Mouse (Mus musculus) embryonic facial prominence, embryonic 15.5 days (tissue): ENCODE results near the gene Rtn4r. TPM values are rescaled to one million over a fixed set of nuclear protein-coding genes. Genes with fewer than 3 reads are reported as not detected.

Experiments
- ATAC-seq: fragments of 200-750 bp; cut with Nextera tagmentation; 2 replicates; pipeline ENCODE4 v1.8.0; 2017; ENCODE audit warnings: low read depth, moderate TSS enrichment; ENCODE audit not compliant: insufficient number of reproducible peaks, low FRiP score, low TSS enrichment
- H3K27ac ChIP-seq: fragments of 300-500 bp; sonication (generic); replicated peaks from 2 replicates; pipeline ENCODE4 v1.5.1; 2015; ENCODE audit warnings: mild to moderate bottlenecking, inconsistent platforms
- H3K27me3 ChIP-seq: fragments of 300-500 bp; sonication (generic); 2 replicates; pipeline ENCODE4 v1.6.1; 2015; ENCODE audit warnings: inconsistent platforms
- H3K36me3 ChIP-seq: fragments of 300-500 bp; sonication (generic); 2 replicates; pipeline ENCODE4 v1.6.1; 2015; ENCODE audit warnings: mild to moderate bottlenecking, inconsistent platforms
- H3K4me1 ChIP-seq: fragments of 300-500 bp; sonication (generic); 2 replicates; pipeline ENCODE4 v1.6.1; 2015; ENCODE audit warnings: inconsistent platforms
- H3K4me2 ChIP-seq: fragments of 300-500 bp; sonication (generic); replicated peaks from 2 replicates; pipeline ENCODE4 v1.6.1; 2015; ENCODE audit warnings: mild to moderate bottlenecking, inconsistent platforms
- H3K4me3 ChIP-seq: fragments of 300-500 bp; sonication (generic); replicated peaks from 2 replicates; pipeline ENCODE4 v1.5.1; 2015; ENCODE audit warnings: mild to moderate bottlenecking, inconsistent platforms
- H3K9ac ChIP-seq: fragments of 300-500 bp; sonication (generic); 2 replicates; pipeline ENCODE4 v1.6.1; 2015; ENCODE audit warnings: inconsistent platforms
- H3K9me3 ChIP-seq: fragments of 300-500 bp; sonication (generic); replicated peaks from 2 replicates; pipeline ENCODE4 v1.6.1; 2016; ENCODE audit warnings: inconsistent platforms
- WGBS: fragments of 180-500 bp; shearing (Covaris S2); methylation state at CpG from one replicate; pipeline ENCODE4 v1.1.7; 2015; 5-methylcytosine and 5-hydroxymethylcytosine counted together
- polyA plus RNA-seq: library from polyadenylated mRNA; unstranded; fragments of >200 nt; fragmentation: Nextera tagmentation; extraction: Ambion mirVana; gene quantifications from 2 replicates; pipeline ENCODE4 v1.2.1, GENCODE M21; 2015

The Rtn4r gene
- polyA plus RNA-seq, result 7.4 and 7.9 TPM in 2 replicates

DNA sequence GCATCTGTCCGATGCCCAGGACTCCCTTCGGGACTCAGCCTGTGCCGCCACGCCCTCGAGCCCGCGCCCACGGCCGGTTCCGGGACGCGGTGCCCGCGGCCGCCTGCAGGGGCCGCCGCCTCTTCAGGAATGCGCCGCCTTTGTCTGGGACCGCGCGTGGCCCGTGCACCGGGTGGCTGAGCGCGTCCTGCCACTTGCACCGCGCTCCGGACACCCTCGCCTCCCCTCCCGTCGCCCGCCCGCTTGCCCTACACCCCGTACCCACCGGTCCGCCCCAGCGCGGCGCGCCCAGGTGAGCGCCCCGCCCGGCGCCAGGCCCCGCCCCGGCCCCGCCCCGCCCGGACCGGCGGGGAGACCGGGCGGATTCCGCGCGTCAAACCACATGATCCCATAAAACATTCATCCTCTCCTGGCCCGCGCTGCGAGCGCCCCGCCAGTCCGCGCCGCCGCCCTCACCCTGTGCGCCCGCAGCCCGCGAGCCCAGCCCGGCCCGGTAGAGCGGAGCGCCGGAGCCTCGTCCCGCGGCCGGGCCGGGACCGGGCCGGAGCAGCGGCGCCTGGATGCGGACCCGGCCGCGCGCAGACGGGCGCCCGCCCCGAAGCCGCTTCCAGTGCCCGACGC, at the start of gene Rtn4r:
Gene Rtn4r (plus strand): TSS at position 402 of the 621 bp plus-strand sequence.
- WGBS, result under 1% methylated on average over 82 of the region's 96 CpGs
- H3K9ac ChIP-seq, result peak within 1 kb of the TSS; percentile 31
- no peaks in the 10 kb centered on the region for H3K9me3 ChIP-seq
- peaks cover 33% of the 10 kb centered on the region for H3K27me3 ChIP-seq
- no peaks in the 10 kb centered on the region for H3K36me3 ChIP-seq
- H3K4me1 ChIP-seq, result peaks cover 34% of the 10 kb centered on the region
- H3K4me3 ChIP-seq, result peak within 1 kb of the TSS; percentile 57
- peak; percentile 75 for ATAC-seq
- H3K27ac ChIP-seq, result no peak within 1 kb of the TSS
- H3K4me2 ChIP-seq, result peak within 1 kb of the TSS; percentile 98

DNA sequence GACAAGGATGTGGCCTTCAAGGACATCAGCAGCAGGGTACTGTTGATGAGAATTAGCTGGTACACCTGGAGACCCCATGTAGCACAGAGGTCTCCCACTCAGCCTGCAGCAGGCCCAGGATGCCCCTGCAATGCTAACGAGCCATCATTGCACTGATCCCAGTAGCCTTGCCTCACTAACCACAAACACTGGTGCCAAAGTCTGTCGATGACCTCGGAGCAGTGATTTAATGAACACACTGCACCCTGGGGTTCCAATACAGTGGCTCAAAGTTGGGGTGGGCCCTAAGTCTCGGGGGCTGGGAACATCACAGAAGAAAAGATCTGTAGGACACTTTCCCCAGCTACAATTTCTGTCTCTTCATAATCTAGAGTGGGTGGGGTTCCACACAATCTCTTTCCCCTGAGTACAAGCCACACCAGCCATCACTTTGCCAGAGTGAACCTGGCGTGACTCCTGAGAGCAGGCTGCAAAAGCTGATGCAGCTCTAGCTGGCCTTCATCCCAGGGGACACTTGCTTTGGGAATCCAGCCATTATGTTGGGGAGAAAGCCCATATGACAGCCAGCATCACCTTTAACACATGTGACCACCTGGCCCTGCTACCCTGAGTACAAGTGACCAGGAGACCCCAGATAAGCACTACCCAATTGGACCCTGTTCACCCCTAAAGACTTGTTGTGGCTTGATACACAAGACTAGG, 49.0 kb upstream of the Rtn4r start:
- Histone ChIP-seq H3K9me3 (no peaks in the 10 kb centered on the region), H3K4me1 (no peaks in the 10 kb centered on the region), H3K27me3 (no peaks in the 10 kb centered on the region), H3K9ac (no peak overlapping the region), H3K27ac (no peak overlapping the region), H3K4me2 (no peak overlapping the region), H3K36me3 (no peaks in the 10 kb centered on the region), H3K4me3 (no peak overlapping the region)
- no peak for ATAC-seq
- WGBS, result 85% methylated on average over 5 of the region's 5 CpGs

DNA sequence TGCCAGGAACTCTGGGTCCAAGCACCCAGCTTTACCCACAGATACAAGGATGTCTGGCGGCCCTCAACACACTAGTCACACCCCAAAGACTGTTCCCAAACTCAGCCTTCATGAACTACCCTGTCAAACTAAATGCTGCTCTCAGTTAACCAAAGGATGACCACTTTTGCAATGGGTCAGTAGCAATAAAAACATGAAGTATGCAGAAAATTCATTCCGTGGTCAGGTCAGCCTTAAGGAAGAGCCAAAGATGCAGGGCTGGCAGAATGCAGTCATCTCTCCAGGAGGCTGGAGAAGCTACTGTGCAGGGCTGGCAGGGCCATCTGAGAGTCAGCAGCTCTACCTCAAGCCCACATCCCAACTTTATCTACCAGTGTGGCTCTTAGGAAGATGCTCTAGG, 48.1 kb upstream of the Rtn4r start:
- no peak overlapping the region for H3K4me3 ChIP-seq
- no peaks in the 10 kb centered on the region for H3K36me3 ChIP-seq
- no peaks in the 10 kb centered on the region for H3K27me3 ChIP-seq
- no peaks in the 10 kb centered on the region for H3K9me3 ChIP-seq
- H3K4me1 ChIP-seq, result 0 out of 2 replicates have a peak, but pooled peaks cover 4% of the 10 kb centered on the region
- H3K4me2 ChIP-seq, result no peak overlapping the region
- no peak for ATAC-seq
- no peak overlapping the region for H3K9ac ChIP-seq
- H3K27ac ChIP-seq, result no peak overlapping the region
- 89% methylated on average over 2 of the region's 2 CpGs for WGBS

DNA sequence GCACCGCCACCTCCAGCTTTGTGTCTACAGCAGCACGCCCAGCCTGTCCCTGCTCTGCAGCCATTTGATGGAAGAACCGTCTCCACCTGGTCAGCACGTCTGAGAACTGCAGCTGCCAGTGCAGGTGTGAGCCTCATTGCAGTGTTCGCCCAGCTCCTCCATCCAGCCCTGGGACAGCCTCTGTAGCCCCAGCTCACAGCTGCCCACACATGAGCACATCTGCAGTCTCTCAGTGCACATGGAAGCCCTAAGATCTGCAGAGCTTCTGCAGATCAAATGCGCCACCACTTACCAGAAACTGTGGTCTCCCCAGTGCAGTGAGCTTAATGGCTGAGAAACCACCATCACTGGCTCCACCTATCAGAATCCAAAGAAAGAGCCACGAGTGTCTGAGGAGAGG, 47.3 kb upstream of the Rtn4r start:
- Histone ChIP-seq H3K4me1 (0 out of 2 replicates have a peak, but pooled peaks cover 4% of the 10 kb centered on the region), H3K9ac (no peak overlapping the region), H3K4me3 (no peak overlapping the region), H3K36me3 (no peaks in the 10 kb centered on the region), H3K27ac (no peak overlapping the region), H3K9me3 (no peaks in the 10 kb centered on the region), H3K27me3 (no peaks in the 10 kb centered on the region), H3K4me2 (no peak overlapping the region)
- WGBS, result 78% methylated on average over 7 of the region's 7 CpGs
- no peak for ATAC-seq

DNA sequence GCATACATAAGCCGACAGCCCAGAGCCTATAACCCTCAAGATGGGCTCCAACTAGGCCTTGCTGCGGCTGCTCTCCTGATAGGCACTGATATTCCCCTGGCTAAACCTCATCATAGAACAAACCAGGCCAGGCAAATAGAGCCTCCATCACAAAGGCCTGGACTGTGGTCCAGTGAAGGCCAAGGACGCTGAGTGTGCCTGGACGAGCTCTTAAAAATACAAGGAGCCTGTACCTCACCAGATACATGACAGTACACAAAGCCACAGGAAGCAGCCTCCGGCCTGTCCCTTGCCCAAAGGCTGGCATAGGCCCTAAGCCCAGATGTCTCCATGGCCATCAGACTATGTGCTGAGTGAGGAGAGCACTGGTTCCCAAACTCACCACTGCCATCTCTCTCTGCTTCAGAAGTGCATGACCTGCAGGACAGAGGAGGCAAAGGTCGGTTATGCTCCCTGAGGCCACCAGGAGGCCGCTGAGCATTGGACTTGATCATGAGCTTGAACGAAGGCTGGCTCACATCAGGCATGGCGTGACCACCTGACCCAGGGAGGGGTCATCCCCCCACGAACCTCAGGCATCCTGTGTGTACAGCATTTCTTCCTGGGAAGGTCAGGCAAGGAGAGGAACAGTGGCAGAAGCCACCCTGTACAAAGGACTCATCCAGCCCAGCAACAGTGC, 46.2 kb upstream of the Rtn4r start:
- no peak overlapping the region for H3K9ac ChIP-seq
- WGBS, result 83% methylated on average over 10 of the region's 10 CpGs

DNA sequence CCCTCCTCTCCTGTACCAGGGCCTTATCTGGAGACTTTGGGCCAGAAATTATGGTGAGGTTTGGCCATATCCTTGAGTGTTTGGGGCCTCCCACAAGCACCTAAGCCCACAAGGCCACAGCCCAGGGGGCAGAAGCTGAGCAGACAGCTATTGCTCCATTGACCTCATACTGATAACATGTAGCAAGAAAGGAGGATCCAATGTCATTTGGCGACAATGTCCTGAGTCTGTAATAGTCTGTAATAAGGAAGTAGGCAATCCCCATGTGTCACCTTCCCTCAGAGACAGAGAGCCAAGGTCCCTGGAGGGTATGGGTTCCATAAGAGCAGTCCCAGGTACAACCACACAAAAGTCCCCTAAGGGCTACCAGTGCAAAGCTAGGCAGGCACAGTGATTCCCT, 45.2 kb upstream of the Rtn4r start:
- Histone ChIP-seq H3K9ac (no peak overlapping the region), H3K27me3 (0 out of 2 replicates have a peak, but pooled peaks cover 2% of the 10 kb centered on the region), H3K4me3 (no peak overlapping the region), H3K4me1 (0 out of 2 replicates have a peak, but pooled peaks cover 4% of the 10 kb centered on the region), H3K9me3 (no peaks in the 10 kb centered on the region), H3K36me3 (no peaks in the 10 kb centered on the region), H3K27ac (no peak overlapping the region), H3K4me2 (no peak overlapping the region)
- 82% methylated on average over 1 of the region's 1 CpGs for WGBS
- ATAC-seq, result no peak

More for the DNA sequence above, 46.2 kb upstream of the Rtn4r start:
- no peak for ATAC-seq
- Histone ChIP-seq H3K4me2 (no peak overlapping the region), H3K27me3 (no peaks in the 10 kb centered on the region), H3K4me3 (no peak overlapping the region), H3K27ac (no peak overlapping the region), H3K9me3 (no peaks in the 10 kb centered on the region), H3K36me3 (no peaks in the 10 kb centered on the region), H3K4me1 (0 out of 2 replicates have a peak, but pooled peaks cover 4% of the 10 kb centered on the region)

DNA sequence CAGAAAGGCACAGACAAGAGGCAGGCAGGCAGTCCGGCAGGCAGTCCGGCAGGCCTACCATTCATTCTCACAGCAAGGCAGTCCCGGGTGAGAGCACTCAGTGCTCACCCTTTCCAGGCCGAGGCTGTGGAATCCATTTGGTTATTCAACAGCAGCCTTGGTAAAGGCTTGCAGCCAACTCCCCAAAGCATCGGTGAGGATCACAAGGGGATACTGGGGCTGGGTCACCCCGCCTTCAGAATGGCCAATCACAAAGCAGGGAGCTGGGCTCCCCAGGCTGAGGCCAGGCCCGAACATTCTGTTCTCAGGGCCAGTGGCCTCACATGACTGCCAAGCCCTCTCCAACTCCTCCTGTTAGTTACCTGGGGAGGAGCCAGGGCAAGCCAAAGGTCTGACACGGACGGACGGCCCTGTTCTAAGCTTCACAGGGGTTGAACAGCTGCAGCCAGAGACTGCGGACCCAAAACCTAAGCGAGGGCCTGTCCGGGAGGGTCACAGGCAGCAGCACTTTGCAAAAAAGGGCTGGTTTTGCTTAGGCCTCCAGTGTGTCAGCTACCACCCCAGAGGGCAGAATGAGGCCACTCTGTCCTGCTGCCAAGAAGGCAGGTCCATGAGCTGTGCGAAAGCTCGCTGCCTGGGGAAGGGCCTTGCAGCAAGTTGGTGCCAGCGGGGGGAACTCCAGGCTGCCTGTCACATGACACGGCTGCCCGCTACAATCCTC, 44.1 kb upstream of the Rtn4r start:
- H3K27ac ChIP-seq, result no peak overlapping the region
- peaks cover 14% of the 10 kb centered on the region for H3K4me1 ChIP-seq
- WGBS, result 78% methylated on average over 18 of the region's 18 CpGs
- H3K4me3 ChIP-seq, result no peak overlapping the region
- H3K4me2 ChIP-seq, result no peak overlapping the region
- no peak overlapping the region for H3K9ac ChIP-seq
- no peaks in the 10 kb centered on the region for H3K9me3 ChIP-seq
- H3K27me3 ChIP-seq, result 0 out of 2 replicates have a peak, but pooled peaks cover 8% of the 10 kb centered on the region
- no peaks in the 10 kb centered on the region for H3K36me3 ChIP-seq
- ATAC-seq, result no peak

DNA sequence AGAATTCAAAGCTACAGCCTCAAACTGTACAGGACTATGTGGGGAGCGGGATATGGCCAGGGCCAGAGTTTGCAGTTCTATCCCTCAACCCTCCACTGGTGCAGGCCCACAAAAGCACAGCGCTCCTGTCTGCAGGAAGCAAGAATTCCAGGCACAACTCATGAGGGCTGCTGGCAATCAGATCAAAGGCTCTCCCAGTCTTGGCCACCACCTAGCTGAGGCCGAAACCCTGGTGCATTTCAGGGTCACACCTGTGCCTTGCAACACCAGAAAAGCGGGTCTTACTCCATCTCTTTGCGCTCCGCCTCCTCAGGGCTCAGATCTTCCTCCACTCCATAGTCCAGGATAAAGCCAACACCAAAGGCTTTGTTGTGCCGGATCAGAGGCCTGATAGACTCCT, 43.2 kb upstream of the Rtn4r start:
- 84% methylated on average over 7 of the region's 7 CpGs for WGBS
- Histone ChIP-seq H3K4me1 (peaks cover 20% of the 10 kb centered on the region), H3K27ac (no peak overlapping the region), H3K27me3 (0 out of 2 replicates have a peak, but pooled peaks cover 8% of the 10 kb centered on the region), H3K9ac (no peak overlapping the region), H3K36me3 (no peaks in the 10 kb centered on the region), H3K9me3 (no peaks in the 10 kb centered on the region), H3K4me2 (no peak overlapping the region), H3K4me3 (no peak overlapping the region)
- ATAC-seq, result no peak

DNA sequence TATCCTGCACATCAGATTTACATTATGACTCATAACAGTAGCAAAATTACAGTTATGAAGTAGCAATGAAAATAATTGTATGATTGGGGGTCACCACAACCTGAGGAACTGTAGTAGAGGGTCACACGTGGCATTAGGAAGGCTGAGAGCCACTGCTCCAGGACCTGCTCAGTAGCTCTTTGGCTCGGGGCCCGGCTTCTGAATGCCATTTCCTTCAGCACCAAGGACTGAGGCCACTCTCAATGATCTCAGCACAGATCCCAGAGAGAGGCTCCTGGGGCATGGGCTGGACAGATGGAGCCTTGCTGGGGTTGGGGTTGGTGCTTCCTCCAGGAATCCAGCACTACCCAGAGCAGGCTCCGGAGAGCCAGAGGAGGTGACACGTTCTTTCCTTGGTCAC, 40.3 kb upstream of the Rtn4r start:
- Histone ChIP-seq H3K4me2 (no peak overlapping the region), H3K36me3 (no peaks in the 10 kb centered on the region), H3K27ac (no peak overlapping the region), H3K4me3 (no peak overlapping the region), H3K27me3 (0 out of 2 replicates have a peak, but pooled peaks cover 8% of the 10 kb centered on the region), H3K4me1 (peaks cover 25% of the 10 kb centered on the region), H3K9ac (no peak overlapping the region), H3K9me3 (no peaks in the 10 kb centered on the region)
- 81% methylated on average over 5 of the region's 5 CpGs for WGBS
- ATAC-seq, result no peak

DNA sequence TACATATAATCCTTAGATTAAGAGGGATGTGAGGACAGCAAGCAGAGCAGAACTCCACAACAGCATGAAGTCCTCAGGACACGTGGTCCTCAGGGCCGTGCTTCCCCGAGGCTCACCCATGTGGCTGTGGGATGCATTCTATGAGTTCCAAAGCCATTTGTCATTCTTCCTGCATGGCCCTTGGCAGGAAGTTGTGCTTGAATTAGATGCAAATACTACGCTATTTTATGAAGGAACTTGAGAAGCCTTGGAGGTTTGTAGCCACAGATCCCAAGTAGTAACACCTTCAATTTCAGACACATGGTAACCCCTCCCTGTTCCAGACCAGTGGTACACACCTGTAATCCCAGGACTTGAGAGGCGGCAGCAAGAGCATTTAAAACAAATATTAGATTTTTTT, 31.1 kb upstream of the Rtn4r start:
- no peaks in the 10 kb centered on the region for H3K4me1 ChIP-seq
- 35% methylated on average over 5 of the region's 5 CpGs for WGBS
- no peak overlapping the region for H3K4me3 ChIP-seq
- H3K9me3 ChIP-seq, result no peaks in the 10 kb centered on the region
- H3K27me3 ChIP-seq, result no peaks in the 10 kb centered on the region
- no peak overlapping the region for H3K4me2 ChIP-seq
- no peaks in the 10 kb centered on the region for H3K36me3 ChIP-seq
- H3K27ac ChIP-seq, result 0 out of 2 replicates have a peak overlapping the region, but pooled peaks have one; percentile 31
- no peak for ATAC-seq
- H3K9ac ChIP-seq, result no peak overlapping the region

DNA sequence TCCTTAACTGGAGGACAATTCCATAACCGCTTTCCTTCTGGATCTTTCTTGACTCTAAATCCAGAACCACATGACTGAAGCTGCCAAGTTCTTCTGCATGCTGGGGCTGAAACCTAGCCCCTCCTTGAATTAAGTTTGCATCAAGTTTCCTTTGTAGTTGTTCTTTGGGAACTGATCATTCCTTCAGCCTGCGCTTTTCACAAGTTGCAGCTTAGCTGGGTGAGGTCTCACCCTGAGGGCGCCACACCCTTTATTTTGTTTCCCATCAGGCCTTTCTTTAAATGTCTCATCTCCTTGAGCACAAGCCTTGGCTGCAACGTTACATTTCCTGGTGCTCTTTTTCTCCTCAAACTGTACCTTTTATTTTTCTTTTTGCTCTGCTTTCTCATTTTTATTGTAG, 24.6 kb upstream of the Rtn4r start:
- WGBS, result 63% methylated on average over 4 of the region's 4 CpGs
- no peak overlapping the region for H3K27ac ChIP-seq
- ATAC-seq, result no peak

More for the DNA sequence above, 24.6 kb upstream of the Rtn4r start:
- no peaks in the 10 kb centered on the region for H3K36me3 ChIP-seq
- H3K9me3 ChIP-seq, result no peaks in the 10 kb centered on the region
- H3K27me3 ChIP-seq, result no peaks in the 10 kb centered on the region
- no peak overlapping the region for H3K4me3 ChIP-seq
- H3K9ac ChIP-seq, result no peak overlapping the region
- no peak overlapping the region for H3K4me2 ChIP-seq
- peaks cover 4% of the 10 kb centered on the region; the same call in 1 of the 2 replicates for H3K4me1 ChIP-seq
